Mouse (Mus musculus) forebrain, embryonic 12.5 days (tissue): Measurements from ENCODE around the gene Cs. TPM values are rescaled to one million over a fixed set of nuclear protein-coding genes. Genes with fewer than 3 reads are reported as not detected.

Experiments used
- ATAC-seq: fragments of 200-750 bp; cut with Nextera tagmentation; 2 replicates; pipeline ENCODE4 v1.8.0; 2017; ENCODE audit warnings: moderate TSS enrichment; ENCODE audit not compliant: low FRiP score
- H3K27ac ChIP-seq: fragments of 300-500 bp; sonication (generic); 2 replicates; pipeline ENCODE4 v1.5.1; 2016; ENCODE audit warnings: mild to moderate bottlenecking
- H3K27me3 ChIP-seq: fragments of 300-500 bp; sonication (generic); 2 replicates; pipeline ENCODE4 v1.6.1; 2016; ENCODE audit warnings: mild to moderate bottlenecking
- H3K36me3 ChIP-seq: fragments of 300-500 bp; sonication (generic); replicated peaks from 2 replicates; pipeline ENCODE4 v1.6.1; 2016; ENCODE audit warnings: mild to moderate bottlenecking
- H3K4me1 ChIP-seq: fragments of 300-500 bp; sonication (generic); 2 replicates; pipeline ENCODE4 v1.6.1; 2016
- H3K4me2 ChIP-seq: fragments of 300-500 bp; sonication (generic); 2 replicates; pipeline ENCODE4 v1.6.1; 2016; ENCODE audit warnings: mild to moderate bottlenecking, moderate library complexity
- H3K4me3 ChIP-seq: fragments of 300-500 bp; sonication (generic); replicated peaks from 2 replicates; pipeline ENCODE4 v1.5.1; 2016; ENCODE audit warnings: mild to moderate bottlenecking
- H3K9ac ChIP-seq: fragments of 300-500 bp; sonication (generic); 2 replicates; pipeline ENCODE4 v1.6.1; 2016; ENCODE audit warnings: mild to moderate bottlenecking
- H3K9me3 ChIP-seq: fragments of 300-500 bp; sonication (generic); 2 replicates; pipeline ENCODE4 v1.6.1; 2016
- WGBS: fragments of 180-500 bp; shearing (Covaris S2); methylation state at CpG from one replicate; pipeline ENCODE4 v1.1.7; 2016; 5-methylcytosine and 5-hydroxymethylcytosine counted together
- polyA plus RNA-seq: library from polyadenylated mRNA; unstranded; fragments of >200 nt; fragmentation: Nextera tagmentation; extraction: Ambion mirVana; gene quantifications from 2 replicates; pipeline ENCODE4 v1.2.1, GENCODE M21; 2016

Cs gene
- polyA plus RNA-seq, 1 experiment from 2014 or later, result 221 TPM

GRCm38 (mm10) chr10:128378462-128378861, 40.9 kb downstream of the Cs start:
- WGBS, result 80% methylated on average over 3 of the region's 3 CpGs
- peak overlapping the region; percentile 100 for H3K4me3 ChIP-seq
- H3K4me1 ChIP-seq, result peaks cover 26% of the 10 kb centered on the region
- H3K27me3 ChIP-seq, result no peaks in the 10 kb centered on the region
- H3K36me3 ChIP-seq, result peaks cover 51% of the 10 kb centered on the region
- peak overlapping the region; percentile 99 for H3K9ac ChIP-seq
- H3K4me2 ChIP-seq, result peak overlapping the region; percentile 61
- H3K9me3 ChIP-seq, result no peaks in the 10 kb centered on the region
- 0 out of 2 replicates have a peak overlapping the region, but pooled peaks have one; percentile 94 for H3K27ac ChIP-seq
- no peak for ATAC-seq

- 95% methylated on average over 7 of the region's 7 CpGs for WGBS
- 0 out of 2 replicates have a peak overlapping the region, but pooled peaks have one; percentile 7 for H3K4me3 ChIP-seq
- H3K36me3 ChIP-seq, result peaks cover 59% of the 10 kb centered on the region
Observed at GRCm38 (mm10) chr10:128379260-128379659, 41.7 kb downstream of the Cs start.

GRCm38 (mm10) chr10:128380565-128380964, 43.0 kb downstream of the Cs start:
- Histone ChIP-seq H3K9me3 (no peaks in the 10 kb centered on the region), H3K9ac (no peak overlapping the region), H3K4me3 (no peak overlapping the region), H3K36me3 (peaks cover 72% of the 10 kb centered on the region), H3K4me2 (no peak overlapping the region), H3K27ac (no peak overlapping the region), H3K4me1 (peaks cover 26% of the 10 kb centered on the region), H3K27me3 (no peaks in the 10 kb centered on the region)
- WGBS, result 87% methylated on average over 5 of the region's 5 CpGs
- ATAC-seq, result no peak

More at GRCm38 (mm10) chr10:128379260-128379659, 41.7 kb downstream of the Cs start:
- no peak overlapping the region; the same call in none of the 2 replicates for H3K4me2 ChIP-seq
- ATAC-seq, result no peak
- H3K27ac ChIP-seq, result no peak overlapping the region
- no peaks in the 10 kb centered on the region for H3K9me3 ChIP-seq
- no peaks in the 10 kb centered on the region for H3K27me3 ChIP-seq
- peaks cover 26% of the 10 kb centered on the region for H3K4me1 ChIP-seq
- H3K9ac ChIP-seq, result peak overlapping the region; percentile 36; the same call in 1 of the 2 replicates

GRCm38 (mm10) chr10:128382482-128382881, 44.9 kb downstream of the Cs start:
- ATAC-seq, result no peak
- 95% methylated on average over 8 of the region's 8 CpGs for WGBS
- H3K9ac ChIP-seq, result no peak overlapping the region
- no peaks in the 10 kb centered on the region for H3K9me3 ChIP-seq
- H3K4me1 ChIP-seq, result peaks cover 17% of the 10 kb centered on the region
- H3K4me2 ChIP-seq, result no peak overlapping the region
- H3K27me3 ChIP-seq, result no peaks in the 10 kb centered on the region
- no peak overlapping the region for H3K27ac ChIP-seq
- no peak overlapping the region for H3K4me3 ChIP-seq
- peaks cover 91% of the 10 kb centered on the region for H3K36me3 ChIP-seq

GRCm38 (mm10) chr10:128385902-128386301, 48.4 kb downstream of the Cs start:
- 95% methylated on average over 7 of the region's 7 CpGs for WGBS
- H3K9me3 ChIP-seq, result no peaks in the 10 kb centered on the region
- no peak for ATAC-seq

GRCm38 (mm10) chr10:128388941-128389340, 51.4 kb downstream of the Cs start:
- H3K36me3 ChIP-seq, result peaks cover 98% of the 10 kb centered on the region
- H3K9ac ChIP-seq, result no peak overlapping the region
- H3K4me1 ChIP-seq, result peaks cover 8% of the 10 kb centered on the region; the same call in 1 of the 2 replicates
- H3K27me3 ChIP-seq, result no peaks in the 10 kb centered on the region
- no peak overlapping the region for H3K27ac ChIP-seq
- H3K4me2 ChIP-seq, result no peak overlapping the region
- no peak for ATAC-seq
- no peaks in the 10 kb centered on the region for H3K9me3 ChIP-seq
- WGBS, result 90% methylated on average over 14 of the region's 14 CpGs
- H3K4me3 ChIP-seq, result no peak overlapping the region

More at GRCm38 (mm10) chr10:128385902-128386301, 48.4 kb downstream of the Cs start:
- Histone ChIP-seq H3K9ac (no peak overlapping the region), H3K4me3 (no peak overlapping the region), H3K27me3 (no peaks in the 10 kb centered on the region), H3K27ac (no peak overlapping the region), H3K4me2 (no peak overlapping the region), H3K36me3 (peaks cover 98% of the 10 kb centered on the region), H3K4me1 (no peaks in the 10 kb centered on the region)

GRCm38 (mm10) chr10:128389570-128389969, 52.0 kb downstream of the Cs start:
- H3K4me3 ChIP-seq, result no peak overlapping the region
- 91% methylated on average over 6 of the region's 6 CpGs for WGBS
- H3K4me1 ChIP-seq, result peaks cover 8% of the 10 kb centered on the region; the same call in 1 of the 2 replicates
- ATAC-seq, result no peak
- no peak overlapping the region for H3K4me2 ChIP-seq
- H3K27ac ChIP-seq, result no peak overlapping the region
- H3K27me3 ChIP-seq, result no peaks in the 10 kb centered on the region
- H3K9me3 ChIP-seq, result no peaks in the 10 kb centered on the region
- H3K9ac ChIP-seq, result no peak overlapping the region
- H3K36me3 ChIP-seq, result peaks cover 98% of the 10 kb centered on the region

- no peak for ATAC-seq
- Histone ChIP-seq H3K4me1 (peaks cover 8% of the 10 kb centered on the region; the same call in 1 of the 2 replicates), H3K36me3 (peaks cover 98% of the 10 kb centered on the region), H3K4me3 (no peak overlapping the region), H3K27ac (no peak overlapping the region), H3K27me3 (no peaks in the 10 kb centered on the region), H3K9ac (no peak overlapping the region), H3K4me2 (no peak overlapping the region), H3K9me3 (no peaks in the 10 kb centered on the region)
- 87% methylated on average over 12 of the region's 12 CpGs for WGBS
Observed at GRCm38 (mm10) chr10:128390366-128390765, 52.8 kb downstream of the Cs start.

GRCm38 (mm10) chr10:128391850-128392249, 54.3 kb downstream of the Cs start:
- Histone ChIP-seq H3K4me3 (no peak overlapping the region), H3K36me3 (peaks cover 98% of the 10 kb centered on the region), H3K9me3 (no peaks in the 10 kb centered on the region), H3K27me3 (no peaks in the 10 kb centered on the region), H3K27ac (no peak overlapping the region), H3K4me2 (no peak overlapping the region), H3K4me1 (peaks cover 11% of the 10 kb centered on the region), H3K9ac (no peak overlapping the region)
- no peak for ATAC-seq
- 76% methylated on average over 6 of the region's 6 CpGs for WGBS

- ATAC-seq, result no peak
- 74% methylated on average over 11 of the region's 11 CpGs for WGBS
- peaks cover 23% of the 10 kb centered on the region for H3K4me1 ChIP-seq
- H3K9ac ChIP-seq, result no peak overlapping the region
- H3K9me3 ChIP-seq, result no peaks in the 10 kb centered on the region
- no peaks in the 10 kb centered on the region for H3K27me3 ChIP-seq
- no peak overlapping the region for H3K4me3 ChIP-seq
- no peak overlapping the region for H3K4me2 ChIP-seq
- no peak overlapping the region for H3K27ac ChIP-seq
- peaks cover 59% of the 10 kb centered on the region for H3K36me3 ChIP-seq
Observed at GRCm38 (mm10) chr10:128396017-128396673, 58.6 kb downstream of the Cs start.

- no peak overlapping the region for H3K4me3 ChIP-seq
- H3K27me3 ChIP-seq, result no peaks in the 10 kb centered on the region
- H3K4me2 ChIP-seq, result no peak overlapping the region
- WGBS, result 78% methylated on average over 10 of the region's 10 CpGs
- H3K9me3 ChIP-seq, result no peaks in the 10 kb centered on the region
- peaks cover 59% of the 10 kb centered on the region for H3K36me3 ChIP-seq
- H3K9ac ChIP-seq, result no peak overlapping the region
- ATAC-seq, result no peak
- H3K27ac ChIP-seq, result no peak overlapping the region
- H3K4me1 ChIP-seq, result peaks cover 23% of the 10 kb centered on the region
Observed at GRCm38 (mm10) chr10:128396716-128397264, 59.3 kb downstream of the Cs start.

GRCm38 (mm10) chr10:128397466-128397865, 59.9 kb downstream of the Cs start:
- H3K36me3 ChIP-seq, result peaks cover 54% of the 10 kb centered on the region
- H3K9ac ChIP-seq, result no peak overlapping the region
- peaks cover 23% of the 10 kb centered on the region for H3K4me1 ChIP-seq
- H3K4me3 ChIP-seq, result no peak overlapping the region
- H3K27me3 ChIP-seq, result no peaks in the 10 kb centered on the region
- no peaks in the 10 kb centered on the region for H3K9me3 ChIP-seq
- H3K4me2 ChIP-seq, result no peak overlapping the region
- ATAC-seq, result no peak
- WGBS, result 60% methylated on average over 7 of the region's 7 CpGs
- 0 out of 2 replicates have a peak overlapping the region, but pooled peaks have one; percentile 26 for H3K27ac ChIP-seq
